Comparison of ENCODE assay signal across 26 mouse cellular contexts in the genomic region with DNA sequence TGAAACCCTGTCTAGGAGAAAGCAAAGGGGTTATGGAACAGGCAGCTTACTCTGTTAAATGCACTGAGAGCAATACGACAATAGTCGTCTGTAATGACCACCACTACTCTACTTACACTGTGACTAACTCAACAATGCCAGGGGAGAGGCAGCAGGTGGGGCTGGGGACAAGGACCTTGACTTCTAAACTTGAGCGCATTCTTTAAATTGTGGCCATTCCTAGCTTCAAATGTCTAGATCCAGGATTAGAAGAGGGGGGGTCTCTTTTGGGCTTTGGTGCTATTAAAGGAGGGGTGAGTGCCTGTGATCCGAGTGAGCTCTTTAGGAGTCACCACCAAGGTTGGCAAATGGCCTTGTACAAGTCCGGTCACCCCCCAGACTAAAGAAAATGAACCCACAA. TPM values are rescaled to one million over a fixed set of nuclear protein-coding genes. Genes with fewer than 3 reads are reported as not detected.
DNase-seq lines count a peak whose midpoint lies in the region; ATAC-seq and TF ChIP-seq lines count a peak whose summit lies in the region.
"Had no signal": no experiment of that assay in that cellular context is flagged by ENCODE, and none has a peak within 500 bp of the region (broad histone marks: within the 10 kb centered on the region; RNA-seq: fewer than 3 reads in every experiment).

No protein-coding gene starts in this region.

- H3K4me1 ChIP-seq in heart, embryonic 11.5 days (ENCODE audit: control insufficient read depth, insufficient read depth, low read length), result peaks cover 24% of the 10 kb centered on the region
- peaks cover 17% of the 10 kb centered on the region for H3K4me1 ChIP-seq in heart, embryonic 16.5 days (ENCODE audit: control insufficient read depth, insufficient read depth, low read length)
- H3K4me1 ChIP-seq in ES-Bruce4 (ENCODE audit: control insufficient read depth, insufficient read depth, low read length), result no peaks in the 10 kb centered on the region
- H3K4me1 ChIP-seq in embryonic facial prominence, embryonic 15.5 days, result no peaks in the 10 kb centered on the region
- H3K4me1 ChIP-seq: kidney, embryonic 15.5 days; liver, embryonic 15.5 days had no signal

- H3K9me3 ChIP-seq in heart, embryonic 11.5 days (replicated peaks; ENCODE audit: control insufficient read depth, low read length), result no peaks in the 10 kb centered on the region
- no peaks in the 10 kb centered on the region for H3K9me3 ChIP-seq in heart, embryonic 16.5 days (replicated peaks; ENCODE audit: control insufficient read depth, low read length)
- H3K9me3 ChIP-seq in ES-Bruce4 (replicated peaks; ENCODE audit: control insufficient read depth, insufficient read depth, low read length, poor library complexity, severe bottlenecking), result no peaks in the 10 kb centered on the region
- H3K9me3 ChIP-seq in embryonic facial prominence, embryonic 15.5 days (replicated peaks), result no peaks in the 10 kb centered on the region
- H3K9me3 ChIP-seq: kidney, embryonic 15.5 days; liver, embryonic 15.5 days; megakaryocyte, embryonic 14.5 days had no signal

- TF ChIP-seq EP300 in ES-Bruce4 (IDR thresholded peaks at IDR 0.05; ENCODE audit: insufficient read depth, low read depth, low read length), result no peak

- TF ChIP-seq CTCF in ES-Bruce4 (IDR thresholded peaks at IDR 0.05; ENCODE audit: low read depth, low read length), result no peak

- ATAC-seq in heart, embryonic 11.5 days (replicated peaks; ENCODE audit: insufficient number of reproducible peaks, low FRiP score, low TSS enrichment), result no peak
- no peak for ATAC-seq in heart, embryonic 16.5 days (replicated peaks; ENCODE audit: extremely low read depth, insufficient read depth, low FRiP score)
- no peak for ATAC-seq in embryonic facial prominence, embryonic 15.5 days (ENCODE audit: insufficient number of reproducible peaks, low FRiP score, low TSS enrichment, low read depth)
- ATAC-seq: activated CD4-positive, CD25-positive, alpha-beta regulatory T cell, adult 4 months; forebrain, embryonic 14.5 days; hindbrain, embryonic 16.5 days had no signal

- no peak for TF ChIP-seq POLR2A in ES-Bruce4 (IDR thresholded peaks at IDR 0.05; ENCODE audit: insufficient read depth, low read length)

- no peak for DNase-seq in heart, postnatal 4 days
- no peak for DNase-seq in heart, adult 18-20 months
- DNase-seq in adrenal gland, postnatal 25 days, result no peak
- DNase-seq: adrenal gland, adult 2 months; cerebellum, adult 2 months; cerebellum, postnatal 14 days; gastrocnemius, postnatal 14 days; kidney, adult 18-20 months; kidney, postnatal 36 days; left cerebral cortex, postnatal 4 days; lung, embryonic 14.5 days; lung, postnatal 4 days; midbrain, embryonic 14.5 days; thymus, adult 2 months; thymus, postnatal 36 days had no signal

- H3K9ac ChIP-seq in heart, embryonic 11.5 days (ENCODE audit: low read depth, low read length), result no peak overlapping the region
- no peak overlapping the region for H3K9ac ChIP-seq in heart, embryonic 16.5 days (ENCODE audit: low read length)
- H3K9ac ChIP-seq in ES-Bruce4 (ENCODE audit: low read depth, poor library complexity, severe bottlenecking), result no peak overlapping the region
- no peak overlapping the region for H3K9ac ChIP-seq in embryonic facial prominence, embryonic 15.5 days
- H3K9ac ChIP-seq: kidney, embryonic 15.5 days; liver, embryonic 15.5 days; lung, embryonic 14.5 days had no signal

- no peaks in the 10 kb centered on the region for H3K36me3 ChIP-seq in heart, embryonic 11.5 days (ENCODE audit: control insufficient read depth, insufficient read depth, low read length)
- H3K36me3 ChIP-seq in heart, embryonic 16.5 days (ENCODE audit: control insufficient read depth, insufficient read depth), result no peaks in the 10 kb centered on the region
- peaks cover 14% of the 10 kb centered on the region for H3K36me3 ChIP-seq in ES-Bruce4 (ENCODE audit: control insufficient read depth, insufficient read depth, low read length, poor library complexity, severe bottlenecking)
- H3K36me3 ChIP-seq in embryonic facial prominence, embryonic 15.5 days, result 0 out of 2 replicates have a peak, but pooled peaks cover 1% of the 10 kb centered on the region

- no peak overlapping the region for H3K4me3 ChIP-seq in heart, embryonic 11.5 days (ENCODE audit: low read depth, low read length)
- no peak overlapping the region for H3K4me3 ChIP-seq in heart, embryonic 16.5 days (ENCODE audit: low read length)
- no peak overlapping the region for H3K4me3 ChIP-seq in ES-Bruce4 (ENCODE audit: low read depth, low read length)
- H3K4me3 ChIP-seq in embryonic facial prominence, embryonic 15.5 days (replicated peaks), result no peak overlapping the region
- H3K4me3 ChIP-seq: kidney, embryonic 15.5 days; layer of hippocampus, adult 2 months; liver, embryonic 15.5 days; megakaryocyte, embryonic 14.5 days had no signal

- H3K4me2 ChIP-seq in heart, embryonic 11.5 days, result no peak overlapping the region
- no peak overlapping the region for H3K4me2 ChIP-seq in heart, embryonic 16.5 days (ENCODE audit: low read depth, low read length)
- H3K4me2 ChIP-seq in embryonic facial prominence, embryonic 15.5 days (replicated peaks), result no peak overlapping the region
- H3K4me2 ChIP-seq: kidney, embryonic 15.5 days; liver, embryonic 15.5 days; lung, embryonic 14.5 days had no signal

- peak overlapping the region; percentile 62; the same call in 1 of the 2 replicates for H3K27ac ChIP-seq in heart, embryonic 11.5 days (ENCODE audit: low read depth, low read length)
- peak overlapping the region; percentile 88 for H3K27ac ChIP-seq in heart, embryonic 16.5 days (ENCODE audit: low read length)
- H3K27ac ChIP-seq in ES-Bruce4 (ENCODE audit: insufficient read depth, low read length), result peak overlapping the region; percentile 20; the same call in 1 of the 2 replicates
- H3K27ac ChIP-seq in embryonic facial prominence, embryonic 15.5 days (replicated peaks), result 0 out of 2 replicates have a peak overlapping the region, but pooled peaks have one; percentile 55
- H3K27ac ChIP-seq: kidney, embryonic 15.5 days; layer of hippocampus, adult 2 months; liver, embryonic 15.5 days had no signal

- H3K27me3 ChIP-seq in heart, embryonic 11.5 days (ENCODE audit: control insufficient read depth, insufficient read depth, low read length), result no peaks in the 10 kb centered on the region
- H3K27me3 ChIP-seq in heart, embryonic 16.5 days (ENCODE audit: control insufficient read depth, insufficient read depth, low read length), result no peaks in the 10 kb centered on the region
- H3K27me3 ChIP-seq in ES-Bruce4 (ENCODE audit: control insufficient read depth, insufficient read depth, low read length, poor library complexity, severe bottlenecking), result no peaks in the 10 kb centered on the region
- no peaks in the 10 kb centered on the region for H3K27me3 ChIP-seq in embryonic facial prominence, embryonic 15.5 days
- H3K27me3 ChIP-seq: kidney, embryonic 15.5 days; liver, embryonic 15.5 days; megakaryocyte, embryonic 14.5 days had no signal

- WGBS in heart, embryonic 11.5 days (ENCODE audit: insufficient replicate concordance), result 78% methylated on average over 5 of the region's 5 CpGs
- 73% methylated on average over 5 of the region's 5 CpGs for WGBS in heart, embryonic 16.5 days
- WGBS in embryonic facial prominence, embryonic 15.5 days, result 78% methylated on average over 5 of the region's 5 CpGs

RNA-seq across cellular contexts. Expression of a gene that starts 11.0 kb away (rescaled TPM):
- polyA plus RNA-seq in heart, embryonic 11.5 days (2014; fragmentation: Nextera tagmentation; extraction: Ambion mirVana), result 1,095 and 1,127 TPM in 2 replicates
- 1,000 to 10,000 TPM; 1,794 to 1,822 TPM for total RNA-seq in heart, postnatal 4 days (2021)
- 1,284 and 1,464 TPM in 2 replicates for polyA plus RNA-seq in heart, embryonic 16.5 days (2015; fragmentation: Nextera tagmentation; extraction: Ambion mirVana)
- 1,000 to 10,000 TPM; 1,194 to 1,253 TPM for total RNA-seq in heart, adult 18-20 months (2021)
- 394 and 424 TPM in 2 replicates for polyA plus RNA-seq in ES-Bruce4 (2011; ENCODE audit: insufficient read depth, insufficient read length, low read depth, missing spikeins)
- 2,102 and 2,156 TPM in 2 replicates for polyA plus RNA-seq in embryonic facial prominence, embryonic 15.5 days (2015; fragmentation: Nextera tagmentation; extraction: Ambion mirVana)
- 2,468 and 2,497 TPM in 2 replicates for total RNA-seq in adrenal gland, postnatal 25 days (2021)

Comparison
In these comparisons a context has a peak if more than half of its experiments do, and no peak if none do; other contexts are left out.
1. H3K27ac ChIP-seq: peak in every context shown above with its lines; median percentile 88 in heart, embryonic 16.5 days; 62 in heart, embryonic 11.5 days; 55 in embryonic facial prominence, embryonic 15.5 days; 20 in ES-Bruce4.